Mouse (Mus musculus) limb, embryonic 13.5 days (tissue): ENCODE measurements around the gene Sema3g. TPM values are rescaled to one million over a fixed set of nuclear protein-coding genes. Genes with fewer than 3 reads are reported as not detected.

Experiments
- ATAC-seq: fragments of 200-750 bp; cut with Nextera tagmentation; 2 replicates; pipeline ENCODE4 v1.8.0; 2017; ENCODE audit warnings: low read depth, moderate number of reproducible peaks, moderate TSS enrichment; ENCODE audit not compliant: low FRiP score
- H3K27ac ChIP-seq: fragments of 300-500 bp; sonication (generic); 2 replicates; pipeline ENCODE4 v1.5.1; 2015; ENCODE audit warnings: inconsistent platforms, mild to moderate bottlenecking, moderate library complexity
- H3K27me3 ChIP-seq: fragments of 300-500 bp; sonication (generic); 2 replicates; pipeline ENCODE4 v1.6.1; 2015; ENCODE audit warnings: mild to moderate bottlenecking, inconsistent platforms
- H3K36me3 ChIP-seq: fragments of 300-500 bp; sonication (generic); 2 replicates; pipeline ENCODE4 v1.6.1; 2015; ENCODE audit warnings: inconsistent platforms, mild to moderate bottlenecking, moderate library complexity
- H3K4me1 ChIP-seq: fragments of 300-500 bp; sonication (generic); 2 replicates; pipeline ENCODE4 v1.6.1; 2015; ENCODE audit warnings: inconsistent platforms
- H3K4me2 ChIP-seq: fragments of 300-500 bp; sonication (generic); replicated peaks from 2 replicates; pipeline ENCODE4 v1.6.1; 2015; ENCODE audit warnings: inconsistent platforms, mild to moderate bottlenecking, moderate library complexity
- H3K4me3 ChIP-seq: fragments of 300-500 bp; sonication (generic); 2 replicates; pipeline ENCODE4 v1.5.1; 2015; ENCODE audit warnings: moderate library complexity, mild to moderate bottlenecking, inconsistent platforms
- H3K9ac ChIP-seq: fragments of 300-500 bp; sonication (generic); 2 replicates; pipeline ENCODE4 v1.6.1; 2015; ENCODE audit warnings: mild to moderate bottlenecking, inconsistent platforms
- H3K9me3 ChIP-seq: fragments of 300-500 bp; sonication (generic); 2 replicates; pipeline ENCODE4 v1.6.1; 2016; ENCODE audit warnings: inconsistent platforms
- WGBS: fragments of 180-500 bp; shearing (Covaris S2); methylation state at CpG from one replicate; pipeline ENCODE4 v1.1.7; 2015; 5-methylcytosine and 5-hydroxymethylcytosine counted together
- polyA plus RNA-seq: library from polyadenylated mRNA; unstranded; fragments of >200 nt; fragmentation: Nextera tagmentation; extraction: Ambion mirVana; gene quantifications from 2 replicates; pipeline ENCODE4 v1.2.1, GENCODE M21; 2015

The Sema3g gene
- polyA plus RNA-seq, 1 experiment from 2014 or later, result 1.1 TPM

DNA sequence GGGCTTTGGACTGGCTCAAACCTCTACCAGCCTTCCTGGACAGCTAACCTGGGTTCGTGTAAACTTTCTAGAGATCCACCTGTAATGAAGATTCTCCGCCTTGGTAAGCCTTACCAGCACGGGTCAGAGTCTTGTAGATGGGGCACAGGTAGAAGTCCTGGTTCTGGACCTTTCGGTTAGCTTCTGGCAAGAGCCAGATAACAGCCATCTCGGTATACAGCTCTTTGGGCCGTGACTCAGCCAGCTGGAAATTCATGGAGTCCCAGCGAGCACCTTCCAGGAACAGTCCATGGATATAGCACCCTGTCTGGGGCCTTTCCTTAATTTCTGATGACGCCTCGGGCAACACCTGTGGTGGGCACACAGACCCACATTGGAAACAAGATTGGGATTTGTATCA lies 43.3 kb downstream of the Sema3g start:
- Histone ChIP-seq H3K27ac (no peak overlapping the region), H3K4me1 (peaks cover 9% of the 10 kb centered on the region), H3K27me3 (no peaks in the 10 kb centered on the region), H3K4me2 (no peak overlapping the region), H3K9me3 (no peaks in the 10 kb centered on the region), H3K9ac (no peak overlapping the region), H3K36me3 (peaks cover 80% of the 10 kb centered on the region), H3K4me3 (no peak overlapping the region)
- WGBS, result 92% methylated on average over 9 of the region's 9 CpGs
- ATAC-seq, result no peak

DNA sequence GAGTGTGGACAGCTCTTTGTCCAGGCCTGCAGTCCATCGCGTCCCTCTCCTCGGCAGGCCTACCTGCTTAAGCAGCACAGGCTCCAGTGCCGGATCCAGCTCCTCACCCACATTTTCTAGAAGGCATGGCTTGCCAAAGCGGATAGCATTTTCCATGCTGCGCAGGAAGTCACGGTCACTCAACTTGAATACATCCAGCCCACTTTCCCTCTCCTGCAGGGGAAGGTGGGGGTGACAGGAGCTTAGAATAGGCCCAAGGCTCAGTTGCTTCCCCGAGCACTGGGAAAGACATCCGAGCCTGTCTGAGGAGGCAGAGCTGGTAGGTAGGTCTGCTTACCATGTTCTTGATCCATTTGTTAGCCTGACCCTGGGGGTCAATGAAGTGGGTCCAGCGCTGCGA lies 50.0 kb downstream of the Sema3g start:
- Histone ChIP-seq H3K4me3 (no peak overlapping the region), H3K4me1 (peaks cover 27% of the 10 kb centered on the region), H3K27me3 (no peaks in the 10 kb centered on the region), H3K36me3 (peaks cover 12% of the 10 kb centered on the region; the same call in 1 of the 2 replicates), H3K9ac (no peak overlapping the region), H3K27ac (no peak overlapping the region), H3K4me2 (no peak overlapping the region), H3K9me3 (no peaks in the 10 kb centered on the region)
- WGBS, result 85% methylated on average over 11 of the region's 11 CpGs
- ATAC-seq, result no peak

DNA sequence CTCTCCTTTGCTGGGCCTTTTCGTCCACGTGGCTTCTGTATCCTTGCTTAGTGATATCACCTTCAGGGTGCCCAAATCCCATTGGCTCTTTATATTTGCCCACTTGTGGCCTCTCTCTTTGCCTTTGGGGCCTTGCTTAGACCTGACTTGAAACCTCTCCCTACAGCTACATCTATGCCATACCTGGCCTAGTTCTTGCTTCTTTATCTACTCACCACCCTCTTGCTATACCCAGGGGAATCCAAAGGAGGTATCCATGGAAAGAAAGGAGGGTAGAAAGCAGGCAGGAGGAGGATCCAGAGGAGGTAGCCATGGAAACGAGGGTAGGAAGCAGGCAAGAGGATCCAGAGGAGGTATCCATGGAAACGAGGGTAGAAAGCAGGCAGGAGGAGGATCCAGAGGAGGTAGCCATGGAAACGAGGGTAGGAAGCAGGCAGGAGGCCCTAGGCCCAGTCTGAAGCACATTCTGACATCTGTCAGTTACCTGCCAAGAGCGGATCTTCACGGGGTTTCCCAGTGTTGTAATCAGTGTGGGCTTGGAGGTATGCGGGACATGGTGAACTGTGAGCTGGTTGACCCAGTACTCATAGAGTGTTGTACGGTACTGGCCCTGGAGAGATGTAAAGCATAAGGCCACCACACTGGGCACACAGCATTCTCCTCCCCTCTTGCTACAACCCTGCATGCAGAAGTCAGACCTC lies 50.8 kb downstream of the Sema3g start:
- H3K4me2 ChIP-seq, result peak overlapping the region; percentile 69
- ATAC-seq, result no peak
- peak overlapping the region; percentile 43 for H3K4me3 ChIP-seq
- peaks cover 6% of the 10 kb centered on the region; the same call in 1 of the 2 replicates for H3K36me3 ChIP-seq
- H3K4me1 ChIP-seq, result peaks cover 27% of the 10 kb centered on the region
- H3K9ac ChIP-seq, result peak overlapping the region; percentile 67
- 71% methylated on average over 9 of the region's 9 CpGs for WGBS
- H3K27me3 ChIP-seq, result no peaks in the 10 kb centered on the region
- H3K9me3 ChIP-seq, result no peaks in the 10 kb centered on the region
- peak overlapping the region; percentile 18; the same call in 1 of the 2 replicates for H3K27ac ChIP-seq

DNA sequence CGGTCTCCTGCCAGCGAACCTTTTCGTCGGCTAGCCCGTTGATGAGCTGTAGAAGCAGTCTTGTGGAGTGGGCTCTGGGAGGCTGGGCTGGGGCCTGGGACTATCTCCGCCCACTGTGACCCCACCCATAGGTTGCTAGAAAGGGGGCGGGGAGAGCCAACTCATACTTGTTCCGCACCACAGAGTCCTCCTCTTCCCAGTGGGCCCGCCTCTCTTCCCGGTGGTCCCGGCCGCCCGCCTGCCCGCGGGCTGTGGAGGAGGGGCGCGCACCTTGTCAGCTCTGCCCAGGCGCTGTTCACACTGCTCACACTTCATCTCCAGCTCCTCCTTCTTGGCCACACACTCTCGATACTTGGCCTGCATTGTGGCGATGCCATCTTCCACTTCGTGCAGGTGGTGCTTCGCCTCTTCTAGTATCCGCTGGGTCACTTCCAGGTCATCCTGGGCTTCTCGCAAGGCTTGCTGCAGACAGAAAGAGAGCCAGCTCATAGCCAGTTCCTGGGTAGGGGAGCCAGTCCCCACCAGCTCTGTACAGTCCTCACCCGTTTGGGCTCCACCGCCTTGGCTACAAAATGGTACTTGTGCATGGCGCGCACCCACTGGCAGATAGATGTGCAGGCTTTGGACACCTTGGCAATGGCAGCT lies 51.9 kb downstream of the Sema3g start:
- Histone ChIP-seq H3K9me3 (no peaks in the 10 kb centered on the region), H3K4me2 (peak overlapping the region; percentile 69), H3K36me3 (no peaks in the 10 kb centered on the region), H3K27me3 (no peaks in the 10 kb centered on the region), H3K9ac (peak overlapping the region; percentile 67), H3K4me3 (peak overlapping the region; percentile 43), H3K27ac (peak overlapping the region; percentile 76), H3K4me1 (peaks cover 23% of the 10 kb centered on the region)
- WGBS, result 18% methylated on average over 25 of the region's 28 CpGs
- ATAC-seq, result peak; percentile 93

DNA sequence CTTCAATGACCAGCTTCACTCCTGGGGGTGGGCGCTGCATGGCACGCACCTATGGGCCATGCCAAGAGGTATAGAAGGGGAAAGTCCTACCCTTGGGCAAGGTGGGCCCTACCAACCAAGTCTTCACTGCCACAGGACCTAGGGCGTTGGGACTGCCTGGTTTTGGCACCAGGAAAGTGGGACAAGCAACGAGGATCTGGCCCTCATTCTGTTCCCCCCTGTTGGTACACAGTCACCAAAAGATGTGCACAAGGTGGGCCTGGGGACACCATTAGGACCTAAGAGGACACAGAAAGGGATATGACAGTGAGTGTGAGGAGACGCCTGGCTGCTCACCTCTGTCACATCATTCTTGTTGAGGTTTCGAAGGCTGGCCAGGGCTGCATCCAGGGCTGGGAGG lies 53.5 kb downstream of the Sema3g start:
- 92% methylated on average over 6 of the region's 6 CpGs for WGBS
- peaks cover 18% of the 10 kb centered on the region for H3K4me1 ChIP-seq
- ATAC-seq, result no peak
- no peak overlapping the region for H3K9ac ChIP-seq
- no peak overlapping the region for H3K4me3 ChIP-seq
- no peaks in the 10 kb centered on the region for H3K36me3 ChIP-seq
- H3K27me3 ChIP-seq, result no peaks in the 10 kb centered on the region
- H3K27ac ChIP-seq, result no peak overlapping the region
- H3K9me3 ChIP-seq, result no peaks in the 10 kb centered on the region
- H3K4me2 ChIP-seq, result no peak overlapping the region

DNA sequence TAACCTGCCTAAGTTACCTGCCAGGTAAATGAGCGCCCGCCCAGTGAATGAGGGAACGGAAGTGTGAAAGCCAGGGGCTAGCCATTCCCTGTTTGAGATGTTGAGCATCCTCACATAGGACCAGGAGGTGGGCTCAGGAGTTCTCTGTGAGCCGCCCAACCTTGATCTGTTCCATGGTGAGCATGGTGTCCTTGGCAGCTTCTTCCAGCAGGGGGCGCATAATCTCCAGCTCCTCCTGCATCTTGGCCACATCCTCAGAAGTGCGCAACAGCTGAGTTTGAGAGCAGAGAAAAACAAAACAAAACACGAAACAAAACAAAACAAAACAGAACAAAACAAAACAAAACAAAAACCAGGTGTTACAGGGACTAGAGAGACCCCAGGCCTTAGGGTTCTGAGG lies 54.5 kb downstream of the Sema3g start:
- H3K4me2 ChIP-seq, result no peak overlapping the region
- no peak overlapping the region for H3K9ac ChIP-seq
- no peaks in the 10 kb centered on the region for H3K27me3 ChIP-seq
- no peak overlapping the region for H3K4me3 ChIP-seq
- H3K4me1 ChIP-seq, result peaks cover 18% of the 10 kb centered on the region
- no peaks in the 10 kb centered on the region for H3K36me3 ChIP-seq
- no peaks in the 10 kb centered on the region for H3K9me3 ChIP-seq
- H3K27ac ChIP-seq, result no peak overlapping the region
- no peak; the same call in 1 of the 2 replicates for ATAC-seq
- 21% methylated on average over 7 of the region's 7 CpGs for WGBS

Other genes starting within 250 kb of the Sema3g start
- 64.8 and 67.2 TPM in 2 replicates for gene Glt8d1, start 216.5 kb upstream of the Sema3g start, polyA plus RNA-seq
- 398 and 413 TPM in 2 replicates for gene Spcs1, start 216.2 kb upstream of the Sema3g start, polyA plus RNA-seq
- gene Pbrm1, start 198.7 kb upstream of the Sema3g start, polyA plus RNA-seq, result 148 and 156 TPM in 2 replicates
- 115 and 120 TPM in 2 replicates for gene Gnl3, start 198.7 kb upstream of the Sema3g start, polyA plus RNA-seq
- 68.5 and 70.1 TPM in 2 replicates for gene Smim4, start 88.9 kb upstream of the Sema3g start, polyA plus RNA-seq
- gene Nt5dc2, start 86.8 kb upstream of the Sema3g start, polyA plus RNA-seq, result 341 and 354 TPM in 2 replicates
- 26.2 and 29.4 TPM in 2 replicates for gene Stab1, start 49.2 kb upstream of the Sema3g start, polyA plus RNA-seq
- 373 and 377 TPM in 2 replicates for gene Tnnc1, start 9.5 kb upstream of the Sema3g start, polyA plus RNA-seq
- gene Nisch, start 914 bp upstream of the Sema3g start, polyA plus RNA-seq, result 457 and 480 TPM in 2 replicates
- 12.9 and 13.5 TPM in 2 replicates for gene Phf7, start 33.5 kb downstream of the Sema3g start, polyA plus RNA-seq
- 103 and 104 TPM in 2 replicates for gene Bap1, start 33.6 kb downstream of the Sema3g start, polyA plus RNA-seq
- 6.6 and 8.1 TPM in 2 replicates for gene Dnah1, start 106.0 kb downstream of the Sema3g start, polyA plus RNA-seq
- gene Capn7, start 118.8 kb downstream of the Sema3g start, polyA plus RNA-seq, result 40.0 and 41.4 TPM in 2 replicates
- gene Sh3bp5, start 218.2 kb downstream of the Sema3g start, polyA plus RNA-seq, result 53.2 and 57.8 TPM in 2 replicates